Mouse (Mus musculus): Measurements from ENCODE around the gene Hoxd3. TPM values are rescaled to one million over a fixed set of nuclear protein-coding genes. Genes with fewer than 3 reads are reported as not detected.
A peak's percentile ranks its signal among the peaks of the same experiment; 100 is the strongest.

The Hoxd3 gene
- polyA plus RNA-seq, 1 experiment from 2014 or later = 3.3 TPM

- no peak overlapping the region for H3K9ac ChIP-seq
These were observed 15.0 kb upstream of the Hoxd3 start for GRCm38 (mm10) chr2:74696442-74697335.

GRCm38 (mm10) chr2:74697567-74698121, 14.1 kb upstream of the Hoxd3 start, which contains the start of gene Hoxd9:
Gene Hoxd9, plus strand, starts transcription at chr2:74697727.
- H3K4me2 ChIP-seq = peak within 1 kb of the TSS; percentile 58
- no peak for ATAC-seq (ENCODE audit: insufficient number of reproducible peaks, insufficient read depth, low FRiP score, low TSS enrichment, low read depth)
- under 1% methylated on average over 43 of the region's 43 CpGs for WGBS
- H3K27me3 ChIP-seq = peaks cover 100% of the 10 kb centered on the region
- peak within 1 kb of the TSS; percentile 37 for H3K4me3 ChIP-seq
- no peaks in the 10 kb centered on the region for H3K9me3 ChIP-seq
- peaks cover 14% of the 10 kb centered on the region for H3K4me1 ChIP-seq
- H3K27ac ChIP-seq = no peak within 1 kb of the TSS
- no peaks in the 10 kb centered on the region for H3K36me3 ChIP-seq
- H3K9ac ChIP-seq = peak within 1 kb of the TSS; percentile 52

More at GRCm38 (mm10) chr2:74696442-74697335, 15.0 kb upstream of the Hoxd3 start:
- Histone ChIP-seq H3K4me3 (no peak overlapping the region), H3K4me2 (no peak overlapping the region), H3K27ac (no peak overlapping the region), H3K9me3 (no peaks in the 10 kb centered on the region), H3K27me3 (peaks cover 100% of the 10 kb centered on the region), H3K4me1 (peaks cover 14% of the 10 kb centered on the region), H3K36me3 (no peaks in the 10 kb centered on the region)
- no peak for ATAC-seq (ENCODE audit: insufficient number of reproducible peaks, insufficient read depth, low FRiP score, low TSS enrichment, low read depth)
- WGBS = 1% methylated on average over 34 of the region's 34 CpGs

GRCm38 (mm10) chr2:74698201-74699052, 13.3 kb upstream of the Hoxd3 start:
- Histone ChIP-seq H3K9ac (peak overlapping the region; percentile 52), H3K9me3 (no peaks in the 10 kb centered on the region), H3K4me3 (peak overlapping the region; percentile 37), H3K36me3 (no peaks in the 10 kb centered on the region), H3K4me1 (peaks cover 14% of the 10 kb centered on the region), H3K27me3 (peaks cover 100% of the 10 kb centered on the region), H3K4me2 (peak overlapping the region; percentile 58), H3K27ac (no peak overlapping the region)
- under 1% methylated on average over 86 of the region's 86 CpGs for WGBS
- ATAC-seq (ENCODE audit: insufficient number of reproducible peaks, insufficient read depth, low FRiP score, low TSS enrichment, low read depth) = no peak

- no peak overlapping the region for H3K9ac ChIP-seq
- no peaks in the 10 kb centered on the region for H3K9me3 ChIP-seq
- no peaks in the 10 kb centered on the region for H3K36me3 ChIP-seq
- peaks cover 14% of the 10 kb centered on the region for H3K4me1 ChIP-seq
- 2% methylated on average over 17 of the region's 17 CpGs for WGBS
- 0 out of 2 replicates have a peak overlapping the region, but pooled peaks have one; percentile 37 for H3K4me3 ChIP-seq
- H3K27me3 ChIP-seq = peaks cover 100% of the 10 kb centered on the region
- no peak overlapping the region for H3K27ac ChIP-seq
- no peak for ATAC-seq (ENCODE audit: insufficient number of reproducible peaks, insufficient read depth, low FRiP score, low TSS enrichment, low read depth)
- H3K4me2 ChIP-seq = peak overlapping the region; percentile 58; the same call in 1 of the 2 replicates
These were observed 12.7 kb upstream of the Hoxd3 start for GRCm38 (mm10) chr2:74699053-74699430.

- Histone ChIP-seq H3K36me3 (no peaks in the 10 kb centered on the region), H3K4me1 (peaks cover 19% of the 10 kb centered on the region), H3K4me3 (no peak overlapping the region), H3K9ac (no peak overlapping the region), H3K9me3 (no peaks in the 10 kb centered on the region), H3K4me2 (no peak overlapping the region), H3K27me3 (peaks cover 100% of the 10 kb centered on the region), H3K27ac (no peak overlapping the region)
- no peak for ATAC-seq (ENCODE audit: insufficient number of reproducible peaks, insufficient read depth, low FRiP score, low TSS enrichment, low read depth)
- 2% methylated on average over 23 of the region's 23 CpGs for WGBS
These were observed 11.8 kb upstream of the Hoxd3 start for GRCm38 (mm10) chr2:74699664-74700545.

GRCm38 (mm10) chr2:74700546-74701112, 11.1 kb upstream of the Hoxd3 start:
- Histone ChIP-seq H3K9ac (no peak overlapping the region), H3K27ac (no peak overlapping the region), H3K36me3 (no peaks in the 10 kb centered on the region), H3K4me2 (no peak overlapping the region), H3K27me3 (peaks cover 100% of the 10 kb centered on the region), H3K9me3 (no peaks in the 10 kb centered on the region), H3K4me3 (no peak overlapping the region), H3K4me1 (peaks cover 24% of the 10 kb centered on the region)
- 2% methylated on average over 22 of the region's 22 CpGs for WGBS
- ATAC-seq (ENCODE audit: insufficient number of reproducible peaks, insufficient read depth, low FRiP score, low TSS enrichment, low read depth) = no peak

GRCm38 (mm10) chr2:74701949-74702819, 9.5 kb upstream of the Hoxd3 start:
- Histone ChIP-seq H3K4me2 (no peak overlapping the region), H3K9me3 (no peaks in the 10 kb centered on the region), H3K4me1 (peaks cover 24% of the 10 kb centered on the region), H3K36me3 (no peaks in the 10 kb centered on the region), H3K27ac (no peak overlapping the region), H3K9ac (no peak overlapping the region), H3K27me3 (peaks cover 99% of the 10 kb centered on the region), H3K4me3 (no peak overlapping the region)
- no peak for ATAC-seq (ENCODE audit: insufficient number of reproducible peaks, insufficient read depth, low FRiP score, low TSS enrichment, low read depth)
- WGBS = 8% methylated on average over 17 of the region's 17 CpGs

GRCm38 (mm10) chr2:74702820-74703219, 8.9 kb upstream of the Hoxd3 start:
- no peak overlapping the region for H3K4me3 ChIP-seq
- H3K9me3 ChIP-seq = no peaks in the 10 kb centered on the region
- H3K27me3 ChIP-seq = peaks cover 99% of the 10 kb centered on the region
- 13% methylated on average over 6 of the region's 6 CpGs for WGBS
- no peaks in the 10 kb centered on the region for H3K36me3 ChIP-seq
- H3K27ac ChIP-seq = no peak overlapping the region
- H3K9ac ChIP-seq = no peak overlapping the region
- H3K4me2 ChIP-seq = no peak overlapping the region
- ATAC-seq (ENCODE audit: insufficient number of reproducible peaks, insufficient read depth, low FRiP score, low TSS enrichment, low read depth) = no peak
- peaks cover 20% of the 10 kb centered on the region for H3K4me1 ChIP-seq

GRCm38 (mm10) chr2:74703317-74703716, 8.4 kb upstream of the Hoxd3 start:
- no peak overlapping the region for H3K4me3 ChIP-seq
- peaks cover 99% of the 10 kb centered on the region for H3K27me3 ChIP-seq
- no peaks in the 10 kb centered on the region for H3K36me3 ChIP-seq
- no peak for ATAC-seq (ENCODE audit: insufficient number of reproducible peaks, insufficient read depth, low FRiP score, low TSS enrichment, low read depth)
- 8% methylated on average over 10 of the region's 10 CpGs for WGBS
- H3K9ac ChIP-seq = no peak overlapping the region
- no peaks in the 10 kb centered on the region for H3K9me3 ChIP-seq
- H3K4me2 ChIP-seq = no peak overlapping the region
- H3K4me1 ChIP-seq = peaks cover 15% of the 10 kb centered on the region
- no peak overlapping the region for H3K27ac ChIP-seq

Data from embryonic facial prominence, embryonic 13.5 days (tissue).